Mouse (Mus musculus): Measurements from ENCODE around the gene Igf1r. TPM values are rescaled to one million over a fixed set of nuclear protein-coding genes. Genes with fewer than 3 reads are reported as not detected.

Igf1r gene
- polyA plus RNA-seq, 1 experiment = 2.7 TPM

DNA sequence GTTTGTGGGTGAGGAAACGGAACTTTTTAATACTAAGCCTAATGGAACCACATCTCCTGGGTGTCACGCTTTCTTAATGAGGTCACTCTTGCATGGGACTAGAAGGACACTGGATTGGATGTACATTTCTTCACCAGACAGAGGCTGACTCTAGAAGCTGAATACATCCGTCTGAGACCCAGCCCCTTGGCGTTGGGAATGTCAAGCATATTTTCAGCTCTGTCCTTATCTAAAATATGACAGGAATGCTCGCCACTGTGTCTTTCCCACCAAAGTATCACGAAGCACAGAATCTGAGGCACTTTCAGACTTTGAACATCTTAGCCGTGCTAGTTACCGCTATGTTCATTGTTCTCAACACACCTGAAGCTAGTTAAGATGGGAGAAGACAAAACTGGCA lies 35.7 kb upstream of the Igf1r start:
- Histone ChIP-seq H3K27me3 (ENCODE audit: control insufficient read depth, insufficient read depth, low read length) (no peaks in the 10 kb centered on the region), H3K4me3 (ENCODE audit: extremely low read depth, insufficient read depth, insufficient read length) (no peak overlapping the region), H3K36me3 (ENCODE audit: control insufficient read depth, insufficient read depth, low read length) (no peaks in the 10 kb centered on the region), H3K4me1 (ENCODE audit: control insufficient read depth, insufficient read depth, insufficient read length) (no peaks in the 10 kb centered on the region), H3K27ac (ENCODE audit: insufficient read depth, low read length) (no peak overlapping the region)
- DNase-seq (ENCODE audit: low read depth in 1 of 2, low spot score in 2 of 2) = no peak
- TF ChIP-seq CTCF (IDR thresholded peaks at IDR 0.05; ENCODE audit: extremely low read depth, insufficient read depth, insufficient read length, insufficient replicate concordance) (no peak), POLR2A (IDR thresholded peaks at IDR 0.05; ENCODE audit: low read depth, low read length) (no peak)
- WGBS = 87% methylated on average over 8 of the region's 8 CpGs

DNA sequence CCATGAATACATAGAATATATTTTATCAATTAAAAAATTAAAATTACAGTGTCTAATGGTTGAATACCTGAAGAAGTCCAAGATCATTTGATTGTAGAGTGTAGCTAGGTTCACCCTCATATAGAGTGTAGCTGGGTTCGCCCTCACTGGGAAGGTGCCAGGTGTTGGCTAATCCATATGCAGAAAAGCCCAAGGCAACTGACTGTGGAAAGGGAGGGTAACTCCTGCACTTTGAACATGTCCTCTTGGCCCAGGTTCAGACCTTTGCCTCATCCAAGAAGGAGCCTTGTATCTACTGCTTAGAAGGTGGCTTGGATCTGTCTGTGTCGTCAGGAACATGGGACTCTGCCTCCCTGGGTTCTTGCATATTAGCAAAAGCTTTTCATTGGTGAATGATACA lies 34.9 kb upstream of the Igf1r start:
- TF ChIP-seq POLR2A (IDR thresholded peaks at IDR 0.05; ENCODE audit: low read depth, low read length) (no peak), CTCF (IDR thresholded peaks at IDR 0.05; ENCODE audit: extremely low read depth, insufficient read depth, insufficient read length, insufficient replicate concordance) (no peak)
- H3K27me3 ChIP-seq (ENCODE audit: control insufficient read depth, insufficient read depth, low read length) = no peaks in the 10 kb centered on the region
- no peak overlapping the region for H3K27ac ChIP-seq (ENCODE audit: insufficient read depth, low read length)
- no peak overlapping the region for H3K4me3 ChIP-seq (ENCODE audit: extremely low read depth, insufficient read depth, insufficient read length)
- H3K36me3 ChIP-seq (ENCODE audit: control insufficient read depth, insufficient read depth, low read length) = no peaks in the 10 kb centered on the region
- DNase-seq (ENCODE audit: low read depth in 1 of 2, low spot score in 2 of 2) = no peak
- H3K4me1 ChIP-seq (ENCODE audit: control insufficient read depth, insufficient read depth, insufficient read length) = no peaks in the 10 kb centered on the region
- WGBS = 97% methylated on average over 2 of the region's 2 CpGs

DNA sequence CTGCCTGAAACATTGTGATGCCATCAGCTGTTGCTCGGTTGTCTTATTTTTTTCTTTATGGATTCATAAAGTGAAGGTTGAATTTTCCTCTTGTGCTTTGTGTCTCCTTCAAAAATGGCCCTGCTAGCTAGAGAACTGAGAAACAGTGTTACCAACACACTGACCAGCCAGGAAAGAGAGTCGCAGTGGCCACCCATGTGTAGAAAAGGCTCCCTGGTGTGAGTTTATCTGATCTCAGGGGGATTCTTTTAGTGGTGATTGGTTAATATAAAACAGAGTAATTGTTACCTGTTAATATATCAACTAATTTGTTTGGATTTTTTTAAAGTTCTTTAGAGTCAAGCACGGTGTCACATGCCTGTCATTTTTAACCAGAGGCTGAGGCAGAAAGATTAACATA lies 33.2 kb upstream of the Igf1r start:
- DNase-seq (ENCODE audit: low read depth in 1 of 2, low spot score in 2 of 2) = no peak
- H3K4me1 ChIP-seq (ENCODE audit: control insufficient read depth, insufficient read depth, insufficient read length) = no peaks in the 10 kb centered on the region
- H3K36me3 ChIP-seq (ENCODE audit: control insufficient read depth, insufficient read depth, low read length) = no peaks in the 10 kb centered on the region
- 89% methylated on average over 3 of the region's 3 CpGs for WGBS
- H3K27me3 ChIP-seq (ENCODE audit: control insufficient read depth, insufficient read depth, low read length) = no peaks in the 10 kb centered on the region
- TF ChIP-seq POLR2A (IDR thresholded peaks at IDR 0.05; ENCODE audit: low read depth, low read length) = no peak
- no peak for TF ChIP-seq CTCF (IDR thresholded peaks at IDR 0.05; ENCODE audit: extremely low read depth, insufficient read depth, insufficient read length, insufficient replicate concordance)
- no peak overlapping the region for H3K4me3 ChIP-seq (ENCODE audit: extremely low read depth, insufficient read depth, insufficient read length)
- no peak overlapping the region for H3K27ac ChIP-seq (ENCODE audit: insufficient read depth, low read length)

DNA sequence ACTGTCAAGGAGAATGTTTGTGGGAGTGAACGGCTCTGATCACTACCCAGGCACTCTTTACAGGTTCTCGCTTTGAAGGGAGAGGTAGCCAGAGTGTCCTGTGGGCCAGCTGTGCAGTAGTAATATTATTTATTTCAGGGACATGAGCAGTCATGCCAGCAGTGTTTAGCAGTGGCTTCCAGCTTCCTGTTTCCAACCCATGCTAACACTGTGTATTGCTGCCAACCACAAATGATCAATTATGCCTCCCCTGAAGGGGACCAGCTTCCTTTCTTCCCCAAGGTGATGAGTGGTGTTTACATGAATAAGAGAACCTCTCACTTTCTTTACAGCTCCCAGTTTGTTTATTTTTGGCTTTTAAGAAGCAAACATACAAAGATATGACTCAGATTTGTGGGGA lies 28.4 kb upstream of the Igf1r start:
- Histone ChIP-seq H3K27me3 (ENCODE audit: control insufficient read depth, insufficient read depth, low read length) (no peaks in the 10 kb centered on the region; the same call in 1 of the 2 replicates), H3K4me1 (ENCODE audit: control insufficient read depth, insufficient read depth, insufficient read length) (no peaks in the 10 kb centered on the region), H3K27ac (ENCODE audit: insufficient read depth, low read length) (no peak overlapping the region), H3K4me3 (ENCODE audit: extremely low read depth, insufficient read depth, insufficient read length) (no peak overlapping the region), H3K36me3 (ENCODE audit: control insufficient read depth, insufficient read depth, low read length) (no peaks in the 10 kb centered on the region)
- DNase-seq (ENCODE audit: low read depth in 1 of 2, low spot score in 2 of 2) = no peak
- 30% methylated on average over 2 of the region's 2 CpGs for WGBS
- TF ChIP-seq POLR2A (IDR thresholded peaks at IDR 0.05; ENCODE audit: low read depth, low read length) (no peak), CTCF (IDR thresholded peaks at IDR 0.05; ENCODE audit: extremely low read depth, insufficient read depth, insufficient read length, insufficient replicate concordance) (no peak)

DNA sequence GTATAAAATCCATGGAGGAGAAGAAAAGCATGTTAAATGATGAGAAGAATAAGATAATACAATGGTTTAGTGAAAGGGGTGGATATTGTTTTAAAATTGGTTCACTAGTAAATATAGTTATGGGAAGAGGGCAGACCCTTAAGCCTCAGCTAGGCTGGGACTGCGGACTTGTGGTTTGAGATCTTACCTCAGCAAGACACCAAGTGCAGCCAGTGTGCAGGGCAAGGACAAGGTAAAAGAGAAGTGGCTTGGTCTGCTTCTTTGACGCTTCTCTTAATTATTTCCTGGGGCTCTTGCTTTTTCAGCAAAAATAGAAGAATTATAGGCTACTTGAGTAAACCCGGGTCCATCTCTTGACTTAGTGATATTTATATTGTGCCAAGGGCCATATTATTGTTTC lies 22.5 kb upstream of the Igf1r start:
- H3K4me3 ChIP-seq (ENCODE audit: extremely low read depth, insufficient read depth, insufficient read length) = no peak overlapping the region

DNA sequence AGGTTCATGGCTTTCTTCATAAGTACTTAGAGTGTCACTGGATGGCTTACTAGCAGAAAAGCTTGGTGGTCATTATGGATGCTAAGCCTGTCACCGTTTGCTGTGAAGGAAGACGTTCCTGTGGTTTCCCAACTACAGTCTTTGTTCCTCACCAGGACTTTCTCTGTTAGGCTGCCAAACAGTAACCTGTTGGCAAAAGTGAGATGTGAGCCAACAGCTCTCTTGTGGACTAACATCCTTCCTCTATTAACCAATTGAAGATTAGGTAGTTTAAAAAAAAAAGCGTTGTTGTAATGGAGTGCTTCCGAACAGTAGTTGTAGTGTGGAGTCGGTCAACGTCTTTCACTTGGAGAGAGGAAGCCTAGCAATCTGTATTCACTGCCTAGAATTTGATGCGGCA lies 15.8 kb upstream of the Igf1r start:
- DNase-seq (ENCODE audit: low read depth in 1 of 2, low spot score in 2 of 2) = no peak
- H3K27ac ChIP-seq (ENCODE audit: insufficient read depth, low read length) = no peak overlapping the region
- no peaks in the 10 kb centered on the region for H3K36me3 ChIP-seq (ENCODE audit: control insufficient read depth, insufficient read depth, low read length)
- WGBS = 73% methylated on average over 7 of the region's 7 CpGs
- TF ChIP-seq POLR2A (IDR thresholded peaks at IDR 0.05; ENCODE audit: low read depth, low read length) = no peak
- no peak for TF ChIP-seq CTCF (IDR thresholded peaks at IDR 0.05; ENCODE audit: extremely low read depth, insufficient read depth, insufficient read length, insufficient replicate concordance)
- H3K27me3 ChIP-seq (ENCODE audit: control insufficient read depth, insufficient read depth, low read length) = no peaks in the 10 kb centered on the region
- H3K4me1 ChIP-seq (ENCODE audit: control insufficient read depth, insufficient read depth, insufficient read length) = no peaks in the 10 kb centered on the region
- no peak overlapping the region for H3K4me3 ChIP-seq (ENCODE audit: extremely low read depth, insufficient read depth, insufficient read length)

More for the DNA sequence above, 22.5 kb upstream of the Igf1r start:
- 6% methylated on average over 3 of the region's 3 CpGs for WGBS
- H3K27me3 ChIP-seq (ENCODE audit: control insufficient read depth, insufficient read depth, low read length) = peaks cover 1% of the 10 kb centered on the region; the same call in 1 of the 2 replicates
- no peaks in the 10 kb centered on the region for H3K4me1 ChIP-seq (ENCODE audit: control insufficient read depth, insufficient read depth, insufficient read length)
- TF ChIP-seq POLR2A (IDR thresholded peaks at IDR 0.05; ENCODE audit: low read depth, low read length) (no peak), CTCF (IDR thresholded peaks at IDR 0.05; ENCODE audit: extremely low read depth, insufficient read depth, insufficient read length, insufficient replicate concordance) (no peak)
- no peak overlapping the region for H3K27ac ChIP-seq (ENCODE audit: insufficient read depth, low read length)
- no peaks in the 10 kb centered on the region for H3K36me3 ChIP-seq (ENCODE audit: control insufficient read depth, insufficient read depth, low read length)
- DNase-seq (ENCODE audit: low read depth in 1 of 2, low spot score in 2 of 2) = no peak

DNA sequence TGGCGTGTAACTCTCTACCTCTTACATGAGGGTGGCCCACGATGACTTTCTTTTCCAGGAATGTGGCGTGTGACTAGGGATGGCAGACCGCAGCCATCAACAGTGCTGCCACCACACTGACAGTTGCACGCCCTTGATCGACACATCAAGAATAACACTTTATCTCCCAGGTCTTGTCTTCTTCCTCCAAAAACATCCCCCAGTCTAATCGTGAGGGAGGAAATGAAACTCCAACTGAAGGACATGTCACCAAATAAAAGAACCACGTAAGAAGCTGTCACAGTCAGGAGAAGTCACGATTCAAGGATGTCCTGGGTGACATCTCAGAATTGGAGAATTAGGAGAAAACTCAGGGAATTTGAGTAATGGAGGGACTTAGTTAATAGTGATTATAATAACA lies 8.8 kb upstream of the Igf1r start:
- H3K27ac ChIP-seq (ENCODE audit: insufficient read depth, low read length) = no peak overlapping the region
- no peaks in the 10 kb centered on the region for H3K36me3 ChIP-seq (ENCODE audit: control insufficient read depth, insufficient read depth, low read length)
- no peaks in the 10 kb centered on the region for H3K4me1 ChIP-seq (ENCODE audit: control insufficient read depth, insufficient read depth, insufficient read length)
- no peak for DNase-seq (ENCODE audit: low read depth in 1 of 2, low spot score in 2 of 2)
- no peak for TF ChIP-seq CTCF (IDR thresholded peaks at IDR 0.05; ENCODE audit: extremely low read depth, insufficient read depth, insufficient read length, insufficient replicate concordance)
- TF ChIP-seq POLR2A (IDR thresholded peaks at IDR 0.05; ENCODE audit: low read depth, low read length) = no peak
- H3K4me3 ChIP-seq (ENCODE audit: extremely low read depth, insufficient read depth, insufficient read length) = no peak overlapping the region
- 42% methylated on average over 9 of the region's 9 CpGs for WGBS
- peaks cover 4% of the 10 kb centered on the region; the same call in 1 of the 2 replicates for H3K27me3 ChIP-seq (ENCODE audit: control insufficient read depth, insufficient read depth, low read length)

Data from spleen, adult 2 months (tissue).